Mouse (Mus musculus) CH12.LX (cell line): ENCODE data around the gene Cntfr. TPM values are rescaled to one million over a fixed set of nuclear protein-coding genes. Genes with fewer than 3 reads are reported as not detected.

Source experiments
- DNase-seq: peaks from one replicate; pipeline ENCODE4 v3.0.0-alpha.2; 2013; ENCODE audit errors: extremely low read depth
- H3K27ac ChIP-seq: 2 replicates; pipeline ENCODE4 v1.5.1; 2012; ENCODE audit warnings: low read depth, mild to moderate bottlenecking, control low read depth, moderate library complexity; ENCODE audit not compliant: insufficient read depth
- H3K27me3 ChIP-seq: replicated peaks from 2 replicates; pipeline ENCODE3; 2012; ENCODE audit warnings: inconsistent platforms
- H3K36me3 ChIP-seq, 2 experiments: replicated peaks in 1 of 2; 2 replicates each; pipeline versions ENCODE3 to v1.6.1; 2012; ENCODE audit warnings: inconsistent platforms in 1 of 2, low read length in 1 of 2, mild to moderate bottlenecking in 1 of 2, mixed read lengths in 1 of 2, moderate library complexity in 1 of 2; ENCODE audit not compliant: control insufficient read depth in 1 of 2, insufficient read depth in 1 of 2
- H3K4me1 ChIP-seq, 2 experiments: 2 replicates each; pipeline ENCODE4 v1.6.1; 2012; ENCODE audit warnings: inconsistent platforms in 1 of 2, moderate library complexity in 1 of 2; ENCODE audit not compliant: insufficient read depth in 2 of 2, control insufficient read depth in 1 of 2
- H3K4me2 ChIP-seq: 2 replicates; pipeline ENCODE4 v1.6.1; 2012; ENCODE audit warnings: low read depth, mild to moderate bottlenecking, control low read depth; ENCODE audit not compliant: poor library complexity, insufficient read depth, severe bottlenecking
- H3K4me3 ChIP-seq, 3 experiments: fragments of 150-350 bp in 1 of 3; sonication (generic) in 1 of 3; replicated peaks in 1 of 3; 2 replicates each; pipeline versions ENCODE3 to v1.5.1; 2011 to 2012; ENCODE audit warnings: low read depth in 2 of 3, low read length in 2 of 3, mild to moderate bottlenecking in 2 of 3, moderate library complexity in 2 of 3, control low read depth in 1 of 3, improper control_type of control experiment in 1 of 3, inconsistent platforms in 1 of 3, mixed read lengths in 1 of 3; ENCODE audit not compliant: poor library complexity in 1 of 3
- H3K79me2 ChIP-seq: replicated peaks from 2 replicates; pipeline ENCODE4 v1.6.1; 2012; ENCODE audit warnings: mild to moderate bottlenecking, moderate library complexity; ENCODE audit not compliant: control insufficient read depth, poor library complexity, insufficient read depth, severe bottlenecking; ENCODE audit errors: extremely low read depth
- H3K9ac ChIP-seq: 2 replicates; pipeline ENCODE4 v1.6.1; 2012; ENCODE audit warnings: low read depth, mild to moderate bottlenecking, control low read depth, moderate library complexity; ENCODE audit not compliant: insufficient read depth
- H3K9me3 ChIP-seq: replicated peaks from 2 replicates; pipeline ENCODE3; 2012; ENCODE audit warnings: low read length, inconsistent platforms, mixed read lengths
- BHLHE40 ChIP-seq: IDR thresholded peaks from 2 replicates; pipeline ENCODE4 v1.6.1; 2011; ENCODE audit warnings: mild to moderate bottlenecking, low read depth, low read length, improper control_type of control experiment
- CTCF ChIP-seq, 2 experiments: IDR thresholded peaks in 1 of 2; conservative IDR thresholded peaks in 1 of 2; 2 replicates each; pipeline ENCODE4 v1.5.1; 2011 to 2012; ENCODE audit warnings: low read depth in 2 of 2, low read length in 2 of 2, improper control_type of control experiment in 1 of 2, inconsistent platforms in 1 of 2, mild to moderate bottlenecking in 1 of 2, moderate library complexity in 1 of 2
- ETS1 ChIP-seq: conservative IDR thresholded peaks from 2 replicates; pipeline ENCODE4 v1.6.1; 2012; ENCODE audit warnings: low read depth, mild to moderate bottlenecking, inconsistent platforms, low read length, improper control_type of control experiment, moderate library complexity
- HCFC1 ChIP-seq: IDR thresholded peaks from 2 replicates; pipeline ENCODE4 v1.6.1; 2012; ENCODE audit warnings: low read depth, mild to moderate bottlenecking, inconsistent platforms, low read length, improper control_type of control experiment
- JUN ChIP-seq: IDR thresholded peaks from 2 replicates; pipeline ENCODE4 v1.6.1; 2011; ENCODE audit warnings: low read depth, mild to moderate bottlenecking, low read length, improper control_type of control experiment, moderate library complexity; ENCODE audit not compliant: insufficient read depth
- MEF2A ChIP-seq: IDR thresholded peaks from 2 replicates; pipeline ENCODE4 v1.6.1; 2014; ENCODE audit warnings: low read depth, mild to moderate bottlenecking, inconsistent platforms, low read length, improper control_type of control experiment, borderline replicate concordance
- PAX5 ChIP-seq: IDR thresholded peaks from 2 replicates; pipeline ENCODE4 v1.6.1; 2012; ENCODE audit warnings: low read length, inconsistent platforms, mixed read lengths
- POLR2AphosphoS2 ChIP-seq: IDR thresholded peaks from 2 replicates; pipeline ENCODE4 v1.6.1; 2011; ENCODE audit warnings: low read depth, low read length, improper control_type of control experiment
- RAD21 ChIP-seq: IDR thresholded peaks from 2 replicates; pipeline ENCODE4 v1.6.1; 2011; ENCODE audit warnings: low read depth, mild to moderate bottlenecking, low read length, improper control_type of control experiment, moderate library complexity
- SMC3 ChIP-seq: IDR thresholded peaks from 2 replicates; pipeline ENCODE4 v1.6.1; 2011; ENCODE audit warnings: low read depth, low read length, improper control_type of control experiment
- TBP ChIP-seq: conservative IDR thresholded peaks from 2 replicates; pipeline ENCODE4 v1.6.1; 2011; ENCODE audit warnings: low read depth, low read length, improper control_type of control experiment
- TCF12 ChIP-seq: IDR thresholded peaks from 2 replicates; pipeline ENCODE4 v1.6.1; 2014; ENCODE audit warnings: low read depth, mild to moderate bottlenecking, inconsistent platforms, low read length, improper control_type of control experiment
- ZNF384 ChIP-seq: IDR thresholded peaks from 2 replicates; pipeline ENCODE4 v1.6.1; 2012; ENCODE audit warnings: low read depth, low read length, improper control_type of control experiment, inconsistent platforms
- dilution Hi-C: fragments of 300-500 bp; cut with MboI; formaldehyde crosslinking; loops from 2 replicates; pipeline ENCODE4 v1.14.3; 2020; ENCODE audit warnings: low sequenced_read_pairs; ENCODE audit not compliant: extremely low pct_unique_long_range_greater_than_20kb, extremely low pct_ligation_motif_present
- in situ Hi-C: fragments of 300-500 bp; cut with MboI; formaldehyde crosslinking; loops from 3 replicates; pipeline ENCODE4 v1.14.3; 2019; ENCODE audit warnings: low sequenced_read_pairs, low pct_ligation_motif_present, low pct_unique_long_range_greater_than_20kb, mixed read lengths
- polyA plus RNA-seq: library from polyadenylated mRNA; unstranded; fragments of >175 nt; gene quantifications from 2 replicates; pipeline ENCODE4 v1.2.1, GENCODE M21; 2012; ENCODE audit warnings: low read depth; ENCODE audit not compliant: insufficient read length
- total RNA-seq, 2 experiments: library from RNA; depleted of rRNA; stranded (reverse); fragments of 300-350 nt in 1 of 2; fragments of >200 nt in 1 of 2; gene quantifications; 2 replicates each; pipeline ENCODE4 v1.2.3; 2012 to 2014

Gene Cntfr
- total and polyA plus RNA-seq, 3 experiments: not detected

GRCm38 (mm10) chr4:41610594-41610980, 86.3 kb downstream of the Cntfr start:
- H3K9ac ChIP-seq: no peak overlapping the region
- H3K27ac ChIP-seq: no peak overlapping the region
- TF ChIP-seq BHLHE40: no peak
- no peak for TF ChIP-seq JUN
- no peak for TF ChIP-seq TCF12
- no peak for TF ChIP-seq ETS1
- TF ChIP-seq TBP: no peak
- TF ChIP-seq ZNF384: no peak
- no peak for TF ChIP-seq POLR2AphosphoS2
- no peak for TF ChIP-seq HCFC1
- H3K27me3 ChIP-seq: peaks cover 79% of the 10 kb centered on the region
- no peak for DNase-seq
- H3K4me1 ChIP-seq: peaks cover 3 to 11% of the 10 kb centered on the region in 2 experiments; a peak in 2 of 4 replicates
- H3K9me3 ChIP-seq: peaks cover 9% of the 10 kb centered on the region
- no peaks in the 10 kb centered on the region for H3K79me2 ChIP-seq
- dilution Hi-C loops: no loop called here
- in situ Hi-C loops: no loop called here
- H3K4me3 ChIP-seq: no peak overlapping the region
- H3K36me3 ChIP-seq: no peaks in the 10 kb centered on the region
- H3K4me2 ChIP-seq: no peak overlapping the region

GRCm38 (mm10) chr4:41609681-41610593, 87.0 kb downstream of the Cntfr start:
- Histone ChIP-seq H3K9me3 (peaks cover 9% of the 10 kb centered on the region), H3K4me2 (no peak overlapping the region), H3K27me3 (peaks cover 81% of the 10 kb centered on the region), H3K27ac (no peak overlapping the region), H3K4me3 (no peak overlapping the region), H3K4me1 (peaks cover 3 to 11% of the 10 kb centered on the region in 2 experiments; a peak in 2 of 4 replicates), H3K79me2 (no peaks in the 10 kb centered on the region), H3K9ac (no peak overlapping the region), H3K36me3 (no peaks in the 10 kb centered on the region)
- DNase-seq: no peak
- in situ Hi-C loops (loop anchor here (10.0 kb wide), 1 partner anchor 45 kb away; no protein-coding TSS in a partner anchor), dilution Hi-C loops (no loop called here)
- TF ChIP-seq RAD21: peak; percentile 22
- TF ChIP-seq PAX5: no peak
- no peak for TF ChIP-seq MEF2A
- TF ChIP-seq SMC3: peak; percentile 33
- peak; percentile 12 to 41; a peak in 1 of 4 replicates for TF ChIP-seq CTCF (conservative IDR thresholded peaks at IDR 0.05 in 1 of 2, IDR thresholded peaks at IDR 0.05 in 1 of 2; ENCODE audit: low read depth in 2 of 2, low read length in 2 of 2)

Other genes with a start within 250 kb of the Cntfr start
- 8.6 and 9.1 TPM in 2 replicates for gene Kif24, start 232.2 kb downstream of the Cntfr start, total RNA-seq (2012; rRNA removed)
- gene Kif24, start 232.2 kb downstream of the Cntfr start, total RNA-seq (2014; rRNA removed): 5.5 and 6.4 TPM in 2 replicates
- 7.9 and 8.4 TPM in 2 replicates for gene Kif24, start 232.2 kb downstream of the Cntfr start, polyA plus RNA-seq
- 26.5 and 27.9 TPM in 2 replicates for gene Nudt2, start 231.9 kb downstream of the Cntfr start, total RNA-seq (2012; rRNA removed)
- gene Nudt2, start 231.9 kb downstream of the Cntfr start, total RNA-seq (2014; rRNA removed): 40.2 and 47.1 TPM in 2 replicates
- 21.7 and 23.2 TPM in 2 replicates for gene Nudt2, start 231.9 kb downstream of the Cntfr start, polyA plus RNA-seq
- 0.04 TPM in 2 replicates for gene AI464131, start 194.0 kb downstream of the Cntfr start, total RNA-seq (2012; rRNA removed)
- not detected in 2 replicates for gene AI464131, start 194.0 kb downstream of the Cntfr start, total RNA-seq (2014; rRNA removed)
- 0.10 TPM in 1 of 2 replicates, not detected in the other for gene AI464131, start 194.0 kb downstream of the Cntfr start, polyA plus RNA-seq
- gene 1110017D15Rik, start 179.8 kb downstream of the Cntfr start, total RNA-seq (2012; rRNA removed): not detected in 2 replicates
- not detected in 2 replicates for gene 1110017D15Rik, start 179.8 kb downstream of the Cntfr start, total RNA-seq (2014; rRNA removed)
- gene 1110017D15Rik, start 179.8 kb downstream of the Cntfr start, polyA plus RNA-seq: not detected in 2 replicates
- 1.2 and 1.6 TPM in 2 replicates for gene Fam219a, start 127.6 kb downstream of the Cntfr start, total RNA-seq (2012; rRNA removed)
- gene Fam219a, start 127.6 kb downstream of the Cntfr start, total RNA-seq (2014; rRNA removed): 0.11 and 0.20 TPM in 2 replicates
- 1.5 and 1.8 TPM in 2 replicates for gene Fam219a, start 127.6 kb downstream of the Cntfr start, polyA plus RNA-seq
- gene Dnaic1, start 127.3 kb downstream of the Cntfr start, total RNA-seq (2012; rRNA removed): 0.42 and 0.89 TPM in 2 replicates
- 0.34 and 1.1 TPM in 2 replicates for gene Dnaic1, start 127.3 kb downstream of the Cntfr start, total RNA-seq (2014; rRNA removed)
- gene Dnaic1, start 127.3 kb downstream of the Cntfr start, polyA plus RNA-seq: 3.7 and 4.1 TPM in 2 replicates
- 0.25 and 0.59 TPM in 2 replicates for gene Enho, start 56.8 kb downstream of the Cntfr start, total RNA-seq (2012; rRNA removed)
- 0.17 TPM in 1 of 2 replicates, not detected in the other for gene Enho, start 56.8 kb downstream of the Cntfr start, total RNA-seq (2014; rRNA removed)
- not detected in 2 replicates for gene Enho, start 56.8 kb downstream of the Cntfr start, polyA plus RNA-seq
- gene Il11ra1, start 2.9 kb upstream of the Cntfr start, total RNA-seq (2012; rRNA removed): 4.2 and 5.7 TPM in 2 replicates
- 1.2 and 1.3 TPM in 2 replicates for gene Il11ra1, start 2.9 kb upstream of the Cntfr start, total RNA-seq (2014; rRNA removed)
- 4.8 and 6.9 TPM in 2 replicates for gene Il11ra1, start 2.9 kb upstream of the Cntfr start, polyA plus RNA-seq
- gene Rpp25l, start 16.4 kb upstream of the Cntfr start, total RNA-seq (2012; rRNA removed): 65.3 and 84.1 TPM in 2 replicates
- gene Rpp25l, start 16.4 kb upstream of the Cntfr start, total RNA-seq (2014; rRNA removed): 62.8 and 72.8 TPM in 2 replicates
- 48.1 and 48.5 TPM in 2 replicates for gene Rpp25l, start 16.4 kb upstream of the Cntfr start, polyA plus RNA-seq
- 130 and 133 TPM in 2 replicates for gene Dctn3, start 26.1 kb upstream of the Cntfr start, total RNA-seq (2012; rRNA removed)
- 112 and 125 TPM in 2 replicates for gene Dctn3, start 26.1 kb upstream of the Cntfr start, total RNA-seq (2014; rRNA removed)
- 90.5 and 117 TPM in 2 replicates for gene Dctn3, start 26.1 kb upstream of the Cntfr start, polyA plus RNA-seq
- not detected in 2 replicates for gene Arid3c, start 34.1 kb upstream of the Cntfr start, total RNA-seq (2012; rRNA removed)
- gene Arid3c, start 34.1 kb upstream of the Cntfr start, total RNA-seq (2014; rRNA removed): not detected in 2 replicates
- not detected in 2 replicates for gene Arid3c, start 34.1 kb upstream of the Cntfr start, polyA plus RNA-seq
- gene Galt, start 58.1 kb upstream of the Cntfr start, total RNA-seq (2012; rRNA removed): 18.6 and 19.1 TPM in 2 replicates
- 23.0 and 23.2 TPM in 2 replicates for gene Galt, start 58.1 kb upstream of the Cntfr start, total RNA-seq (2014; rRNA removed)
- 16.6 and 22.9 TPM in 2 replicates for gene Galt, start 58.1 kb upstream of the Cntfr start, polyA plus RNA-seq
- 60.7 and 70.2 TPM in 2 replicates for gene Sigmar1, start 59.1 kb upstream of the Cntfr start, total RNA-seq (2012; rRNA removed)
- gene Sigmar1, start 59.1 kb upstream of the Cntfr start, total RNA-seq (2014; rRNA removed): 19.8 and 26.4 TPM in 2 replicates
- gene Sigmar1, start 59.1 kb upstream of the Cntfr start, polyA plus RNA-seq: 89.4 and 97.5 TPM in 2 replicates
- gene Ccl27a, start 77.2 kb upstream of the Cntfr start, total RNA-seq (2012; rRNA removed): 3.1 and 5.6 TPM in 2 replicates
- 2.5 and 3.3 TPM in 2 replicates for gene Ccl27a, start 77.2 kb upstream of the Cntfr start, total RNA-seq (2014; rRNA removed)
- gene Ccl27a, start 77.2 kb upstream of the Cntfr start, polyA plus RNA-seq: 2.7 and 6.4 TPM in 2 replicates
- not detected in 2 replicates for gene Gm21541, start 206.5 kb upstream of the Cntfr start, total RNA-seq (2012; rRNA removed)
- gene Gm21541, start 206.5 kb upstream of the Cntfr start, total RNA-seq (2014; rRNA removed): not detected in 2 replicates
- gene Gm21541, start 206.5 kb upstream of the Cntfr start, polyA plus RNA-seq: not detected in 2 replicates
- gene Gm20878, start 244.5 kb upstream of the Cntfr start, total RNA-seq (2012; rRNA removed): not detected in 2 replicates
- gene Gm20878, start 244.5 kb upstream of the Cntfr start, total RNA-seq (2014; rRNA removed): not detected in 2 replicates
- gene Gm20878, start 244.5 kb upstream of the Cntfr start, polyA plus RNA-seq: 1.3 TPM in 1 of 2 replicates, not detected in the other